Mouse (Mus musculus) ovary, postnatal 10 days (tissue): ENCODE measurements around the gene Tsr1.
A peak's percentile ranks its signal among the peaks of the same experiment; 100 is the strongest.

ENCODE experiments used
- DNase-seq: peaks from one replicate; pipeline ENCODE4 v3.0.0; 2022; ENCODE audit warnings: low spot score

Tsr1 gene

GRCm38 (mm10) chr11:74898517-74898827, 601 bp downstream of the Tsr1 start:
- no peak for DNase-seq

- no peak for DNase-seq
Observed at GRCm38 (mm10) chr11:74901555-74901954, 3.7 kb downstream of the Tsr1 start.

GRCm38 (mm10) chr11:74902416-74902815, 4.5 kb downstream of the Tsr1 start:
- DNase-seq = no peak

- DNase-seq = no peak
Observed at GRCm38 (mm10) chr11:74907850-74908249, 10.0 kb downstream of the Tsr1 start.

- no peak for DNase-seq
Observed at GRCm38 (mm10) chr11:74908618-74909399, 10.9 kb downstream of the Tsr1 start.

GRCm38 (mm10) chr11:74909978-74910377, 12.1 kb downstream of the Tsr1 start:
- no peak for DNase-seq

GRCm38 (mm10) chr11:74912492-74912891, 14.6 kb downstream of the Tsr1 start:
- no peak for DNase-seq

- no peak for DNase-seq
Observed at GRCm38 (mm10) chr11:74919249-74919648, 21.4 kb downstream of the Tsr1 start.

GRCm38 (mm10) chr11:74924149-74924548, 26.3 kb downstream of the Tsr1 start:
- no peak for DNase-seq

GRCm38 (mm10) chr11:74925577-74926387, 27.9 kb downstream of the Tsr1 start, which contains the start of the genes Smg6 and Srr:
Gene Smg6 (plus strand): TSS chr11:74925823.
Gene Srr (minus strand): TSS chr11:74925948.
- DNase-seq = peak; percentile 85

- no peak for DNase-seq
Observed at GRCm38 (mm10) chr11:74926388-74927005, 28.6 kb downstream of the Tsr1 start.

GRCm38 (mm10) chr11:74927236-74927725, 29.4 kb downstream of the Tsr1 start:
- DNase-seq = no peak

- no peak for DNase-seq
Observed at GRCm38 (mm10) chr11:74929111-74929510, 31.2 kb downstream of the Tsr1 start.

GRCm38 (mm10) chr11:74930391-74930790, 32.5 kb downstream of the Tsr1 start:
- DNase-seq = no peak

- no peak for DNase-seq
Observed at GRCm38 (mm10) chr11:74946348-74946747, 48.5 kb downstream of the Tsr1 start.

GRCm38 (mm10) chr11:74954901-74955300, 57.0 kb downstream of the Tsr1 start:
- DNase-seq = no peak

- no peak for DNase-seq
Observed at GRCm38 (mm10) chr11:74956006-74956405, 58.1 kb downstream of the Tsr1 start.

GRCm38 (mm10) chr11:74957600-74957999, 59.7 kb downstream of the Tsr1 start:
- no peak for DNase-seq
